Mouse (Mus musculus) heart, embryonic 10.5 days (tissue): ENCODE data around the gene Uhrf2. TPM values are rescaled to one million over a fixed set of nuclear protein-coding genes. Genes with fewer than 3 reads are reported as not detected.

Experiments
- DNase-seq: peaks from one replicate; pipeline ENCODE4 v3.0.0-alpha.2; 2017; ENCODE audit warnings: low spot score
- H3K27ac ChIP-seq: fragments of 300-500 bp; sonication (generic); 2 replicates; pipeline ENCODE4 v1.5.1; 2016; ENCODE audit warnings: mild to moderate bottlenecking
- H3K27me3 ChIP-seq: fragments of 300-500 bp; sonication (generic); 2 replicates; pipeline ENCODE4 v1.6.1; 2016; ENCODE audit warnings: mild to moderate bottlenecking; ENCODE audit not compliant: poor library complexity, insufficient read depth, severe bottlenecking
- H3K36me3 ChIP-seq: fragments of 300-500 bp; sonication (generic); 2 replicates; pipeline ENCODE4 v1.6.1; 2016; ENCODE audit warnings: mild to moderate bottlenecking, moderate library complexity
- H3K4me1 ChIP-seq: fragments of 300-500 bp; sonication (generic); 2 replicates; pipeline ENCODE4 v1.6.1; 2016; ENCODE audit warnings: mild to moderate bottlenecking
- H3K4me3 ChIP-seq: fragments of 300-500 bp; sonication (generic); 2 replicates; pipeline ENCODE4 v1.5.1; 2016; ENCODE audit warnings: mild to moderate bottlenecking, moderate library complexity
- H3K9me3 ChIP-seq: fragments of 300-500 bp; sonication (generic); 2 replicates; pipeline ENCODE4 v1.6.1; 2016; ENCODE audit warnings: mild to moderate bottlenecking, moderate library complexity
- WGBS: fragments of 180-500 bp; shearing (Covaris S2); methylation state at CpG from one replicate; pipeline ENCODE4 v1.1.7; 2016; 5-methylcytosine and 5-hydroxymethylcytosine counted together
- polyA plus RNA-seq: library from polyadenylated mRNA; unstranded; fragments of >200 nt; fragmentation: Nextera tagmentation; extraction: Ambion mirVana; gene quantifications from 2 replicates; pipeline ENCODE4 v1.2.1, GENCODE M21; 2016

Gene Uhrf2
- polyA plus RNA-seq, 1 experiment from 2014 or later = 65.2 TPM

- 96% methylated on average over 12 of the region's 12 CpGs for WGBS
- peaks cover 98% of the 10 kb centered on the region for H3K36me3 ChIP-seq
- H3K4me1 ChIP-seq = no peaks in the 10 kb centered on the region
- no peak overlapping the region for H3K4me3 ChIP-seq
- no peaks in the 10 kb centered on the region for H3K27me3 ChIP-seq
- H3K27ac ChIP-seq = no peak overlapping the region
- no peaks in the 10 kb centered on the region for H3K9me3 ChIP-seq
- no peak for DNase-seq
Observed at GRCm38 (mm10) chr19:30091644-30092295, 61.5 kb downstream of the Uhrf2 start.

- Histone ChIP-seq H3K27ac (no peak overlapping the region), H3K9me3 (no peaks in the 10 kb centered on the region), H3K4me1 (no peaks in the 10 kb centered on the region), H3K4me3 (no peak overlapping the region), H3K27me3 (no peaks in the 10 kb centered on the region), H3K36me3 (peaks cover 94% of the 10 kb centered on the region)
- no peak for DNase-seq
- 76% methylated on average over 3 of the region's 3 CpGs for WGBS
Observed at GRCm38 (mm10) chr19:30096186-30096585, 65.9 kb downstream of the Uhrf2 start.

- Histone ChIP-seq H3K9me3 (no peaks in the 10 kb centered on the region), H3K4me3 (no peak overlapping the region), H3K27me3 (no peaks in the 10 kb centered on the region), H3K27ac (no peak overlapping the region), H3K4me1 (no peaks in the 10 kb centered on the region), H3K36me3 (peaks cover 85% of the 10 kb centered on the region)
- DNase-seq = no peak
- 90% methylated on average over 4 of the region's 4 CpGs for WGBS
Observed at GRCm38 (mm10) chr19:30097039-30097438, 66.7 kb downstream of the Uhrf2 start.

GRCm38 (mm10) chr19:30100571-30100970, 70.3 kb downstream of the Uhrf2 start:
- H3K36me3 ChIP-seq = peaks cover 50% of the 10 kb centered on the region
- H3K4me3 ChIP-seq = no peak overlapping the region
- no peaks in the 10 kb centered on the region for H3K27me3 ChIP-seq
- H3K27ac ChIP-seq = no peak overlapping the region
- H3K4me1 ChIP-seq = no peaks in the 10 kb centered on the region
- DNase-seq = peak; percentile 71
- H3K9me3 ChIP-seq = no peaks in the 10 kb centered on the region
- 91% methylated on average over 12 of the region's 12 CpGs for WGBS

GRCm38 (mm10) chr19:30102620-30103019, 72.3 kb downstream of the Uhrf2 start:
- WGBS = 73% methylated on average over 6 of the region's 6 CpGs
- no peak overlapping the region for H3K4me3 ChIP-seq
- no peaks in the 10 kb centered on the region for H3K4me1 ChIP-seq
- peaks cover 33% of the 10 kb centered on the region for H3K36me3 ChIP-seq
- no peaks in the 10 kb centered on the region for H3K27me3 ChIP-seq
- no peak overlapping the region for H3K27ac ChIP-seq
- H3K9me3 ChIP-seq = no peaks in the 10 kb centered on the region
- peak; percentile 59 for DNase-seq

- Histone ChIP-seq H3K27ac (no peak overlapping the region), H3K9me3 (no peaks in the 10 kb centered on the region), H3K27me3 (no peaks in the 10 kb centered on the region), H3K4me1 (no peaks in the 10 kb centered on the region), H3K4me3 (no peak overlapping the region), H3K36me3 (peaks cover 9% of the 10 kb centered on the region; the same call in 1 of the 2 replicates)
- 73% methylated on average over 6 of the region's 6 CpGs for WGBS
- DNase-seq = no peak
Observed at GRCm38 (mm10) chr19:30105045-30105842, 74.9 kb downstream of the Uhrf2 start.

GRCm38 (mm10) chr19:30107221-30107845, 77.0 kb downstream of the Uhrf2 start:
- no peaks in the 10 kb centered on the region for H3K27me3 ChIP-seq
- no peak overlapping the region for H3K27ac ChIP-seq
- H3K4me1 ChIP-seq = no peaks in the 10 kb centered on the region
- peaks cover 3% of the 10 kb centered on the region; the same call in 1 of the 2 replicates for H3K36me3 ChIP-seq
- no peak for DNase-seq
- H3K4me3 ChIP-seq = no peak overlapping the region
- H3K9me3 ChIP-seq = no peaks in the 10 kb centered on the region
- WGBS = 86% methylated on average over 10 of the region's 10 CpGs

- no peaks in the 10 kb centered on the region for H3K4me1 ChIP-seq
- no peaks in the 10 kb centered on the region for H3K9me3 ChIP-seq
- no peaks in the 10 kb centered on the region for H3K27me3 ChIP-seq
- no peak for DNase-seq
- peaks cover 3% of the 10 kb centered on the region; the same call in 1 of the 2 replicates for H3K36me3 ChIP-seq
- no peak overlapping the region for H3K27ac ChIP-seq
- H3K4me3 ChIP-seq = no peak overlapping the region
Observed at GRCm38 (mm10) chr19:30108616-30109015, 78.3 kb downstream of the Uhrf2 start.

- no peak for DNase-seq
- H3K9me3 ChIP-seq = no peaks in the 10 kb centered on the region
- H3K36me3 ChIP-seq = peaks cover 3% of the 10 kb centered on the region; the same call in 1 of the 2 replicates
- H3K4me1 ChIP-seq = no peaks in the 10 kb centered on the region
- H3K4me3 ChIP-seq = no peak overlapping the region
- no peak overlapping the region for H3K27ac ChIP-seq
- WGBS = 81% methylated on average over 6 of the region's 6 CpGs
- H3K27me3 ChIP-seq = no peaks in the 10 kb centered on the region
Observed at GRCm38 (mm10) chr19:30109122-30109521, 78.8 kb downstream of the Uhrf2 start.

GRCm38 (mm10) chr19:30111421-30111820, 81.1 kb downstream of the Uhrf2 start:
- Histone ChIP-seq H3K27ac (no peak overlapping the region), H3K9me3 (no peaks in the 10 kb centered on the region), H3K4me3 (no peak overlapping the region), H3K36me3 (peaks cover 1% of the 10 kb centered on the region; the same call in 1 of the 2 replicates), H3K4me1 (peaks cover 10% of the 10 kb centered on the region), H3K27me3 (no peaks in the 10 kb centered on the region)
- DNase-seq = no peak
- WGBS = 94% methylated on average over 3 of the region's 3 CpGs

- Histone ChIP-seq H3K36me3 (no peaks in the 10 kb centered on the region), H3K27ac (no peak overlapping the region), H3K4me1 (peaks cover 19% of the 10 kb centered on the region), H3K9me3 (no peaks in the 10 kb centered on the region), H3K27me3 (no peaks in the 10 kb centered on the region), H3K4me3 (no peak overlapping the region)
- WGBS = 91% methylated on average over 16 of the region's 16 CpGs
- DNase-seq = no peak
Observed at GRCm38 (mm10) chr19:30112961-30113688, 82.8 kb downstream of the Uhrf2 start.

- Histone ChIP-seq H3K27me3 (no peaks in the 10 kb centered on the region), H3K4me1 (peaks cover 27% of the 10 kb centered on the region), H3K36me3 (no peaks in the 10 kb centered on the region), H3K9me3 (no peaks in the 10 kb centered on the region), H3K4me3 (no peak overlapping the region), H3K27ac (no peak overlapping the region)
- 63% methylated on average over 14 of the region's 14 CpGs for WGBS
- DNase-seq = no peak
Observed at GRCm38 (mm10) chr19:30114919-30115441, 84.7 kb downstream of the Uhrf2 start.
